Mouse (Mus musculus) adrenal gland, postnatal 25 days (tissue): ENCODE results near the gene Abhd13. TPM values are rescaled to one million over a fixed set of nuclear protein-coding genes. Genes with fewer than 3 reads are reported as not detected.

Experiments used
- DNase-seq: peaks from one replicate; pipeline ENCODE4 v3.0.0; 2021; ENCODE audit warnings: mixed read lengths
- total RNA-seq: library from RNA; stranded (reverse); gene quantifications from 2 replicates; pipeline ENCODE4 v1.2.3, GENCODE M21; 2021

The Abhd13 gene
- total RNA-seq, 1 experiment from 2014 or later: 23.4 TPM

GRCm38 (mm10) chr8:10016252-10016651, 38.7 kb downstream of the Abhd13 start:
- no peak for DNase-seq

GRCm38 (mm10) chr8:10017231-10017630, 39.7 kb downstream of the Abhd13 start:
- DNase-seq: peak; percentile 30

DNA sequence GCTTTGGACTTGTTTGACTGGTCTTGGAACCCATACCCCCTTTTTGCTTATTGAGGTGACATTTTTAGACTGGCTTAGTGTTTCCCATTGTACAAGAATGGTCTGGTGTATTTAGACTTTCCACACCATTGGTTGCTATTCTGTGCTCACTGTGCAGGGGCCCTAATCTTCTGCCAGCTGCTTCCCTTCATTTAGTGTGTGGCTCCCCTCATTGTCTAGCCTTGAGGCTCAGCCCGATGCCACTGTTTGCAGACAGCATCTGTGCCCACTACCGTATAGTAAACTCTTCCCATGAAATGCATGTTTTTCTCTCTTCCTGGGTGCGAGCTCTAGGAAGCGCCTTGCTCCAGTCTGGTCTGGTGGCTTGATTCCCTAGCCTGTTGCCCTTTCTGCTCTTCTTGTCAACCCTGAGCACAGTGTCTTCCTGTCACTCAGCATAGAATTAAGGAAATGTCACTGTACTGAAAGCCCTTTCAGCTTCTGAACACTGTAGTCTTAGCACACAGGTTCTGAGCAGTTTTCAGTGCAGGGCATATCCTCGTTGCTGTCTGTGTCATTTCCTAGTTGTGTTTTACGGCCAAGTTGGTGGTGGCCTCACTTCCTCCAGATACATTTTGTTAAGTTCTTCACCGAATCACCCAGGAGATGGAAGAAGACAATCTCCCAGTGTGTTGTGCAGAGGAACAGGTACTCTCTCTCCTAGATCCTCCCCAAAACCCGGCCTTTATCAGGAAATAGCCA, 53.0 kb downstream of the Abhd13 start:
- no peak for DNase-seq

DNA sequence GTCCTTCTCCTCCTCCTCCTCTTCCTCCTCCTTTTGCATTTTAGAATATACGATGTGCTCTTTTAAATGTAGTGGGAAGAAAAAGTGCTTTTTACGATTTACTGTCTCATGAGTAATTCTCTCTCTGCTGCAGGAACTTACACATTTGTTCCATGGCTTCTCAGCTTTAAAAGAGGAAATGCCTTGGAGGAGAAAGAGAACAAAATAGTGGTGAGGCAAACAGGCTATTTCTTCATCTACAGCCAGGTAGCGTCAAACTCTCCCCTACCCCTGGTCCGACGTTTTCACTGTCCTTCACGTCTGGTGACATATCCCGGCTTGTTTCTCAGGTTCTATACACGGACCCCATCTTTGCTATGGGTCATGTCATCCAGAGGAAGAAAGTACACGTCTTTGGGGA, 53.7 kb downstream of the Abhd13 start:
- DNase-seq: no peak

DNA sequence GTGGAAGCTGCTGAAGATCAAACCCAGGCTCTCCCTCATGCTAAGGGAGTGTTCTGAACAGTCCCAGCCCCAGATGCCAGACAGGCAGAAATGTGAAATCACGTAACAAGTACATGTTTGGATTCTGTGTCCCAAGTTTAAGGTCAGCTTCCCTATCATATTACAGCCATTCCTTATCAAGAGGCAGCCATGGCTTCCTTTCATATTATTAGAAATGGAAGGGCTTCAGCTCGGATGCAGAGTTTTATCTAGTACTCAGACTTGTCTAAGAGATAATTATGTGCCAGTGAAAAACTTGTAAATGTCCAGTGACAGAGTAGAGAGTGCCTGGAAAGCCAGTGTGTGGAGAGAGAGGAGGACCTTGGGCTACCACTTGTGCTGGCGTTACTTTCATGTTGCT, 63.4 kb downstream of the Abhd13 start:
- no peak for DNase-seq

Other genes with a start within 250 kb of the Abhd13 start
- 5.5 and 7.9 TPM in 2 replicates for gene Fam155a, start 206.5 kb upstream of the Abhd13 start, total RNA-seq
- gene Gm10217, start 113.5 kb upstream of the Abhd13 start, total RNA-seq: not detected in 2 replicates
- gene Lig4, start within 50 bp of the Abhd13 start, total RNA-seq: 8.1 and 8.8 TPM in 2 replicates
- gene Tnfsf13b, start 28.8 kb downstream of the Abhd13 start, total RNA-seq: 3.7 and 5.0 TPM in 2 replicates
- gene Myo16, start 176.2 kb downstream of the Abhd13 start, total RNA-seq: not detected in 2 replicates